Mouse (Mus musculus) C2C12 (cell line): ENCODE results near the gene Tax1bp1.

ENCODE experiments used
- CTCF ChIP-seq: IDR thresholded peaks from one replicate; pipeline ENCODE4 v1.5.1; 2011; ENCODE audit not compliant: control insufficient read depth, insufficient read depth, insufficient read length
- MAX ChIP-seq: IDR thresholded peaks from one replicate; pipeline ENCODE4 v1.6.1; 2011; ENCODE audit warnings: mild to moderate bottlenecking, control low read depth
- MYOG ChIP-seq: IDR thresholded peaks from one replicate; pipeline ENCODE4 v1.6.1; 2011; ENCODE audit not compliant: control insufficient read depth, insufficient read length; ENCODE audit errors: extremely low read depth

- TF ChIP-seq CTCF (no peak), MYOG (no peak), MAX (no peak)
Measured at GRCm38 (mm10) chr6:52778523-52778922, 65.0 kb downstream of the Tax1bp1 start.
